Mouse (Mus musculus) kidney, postnatal 36 days (tissue): ENCODE results near the gene Tbc1d7.
A peak's percentile ranks its signal among the peaks of the same experiment; 100 is the strongest.

Experiments used
- DNase-seq, 2 experiments: peaks; one replicate each; pipeline ENCODE4 v3.0.0; 2021 to 2022; ENCODE audit warnings: mixed read lengths in 2 of 2

The Tbc1d7 gene

DNA sequence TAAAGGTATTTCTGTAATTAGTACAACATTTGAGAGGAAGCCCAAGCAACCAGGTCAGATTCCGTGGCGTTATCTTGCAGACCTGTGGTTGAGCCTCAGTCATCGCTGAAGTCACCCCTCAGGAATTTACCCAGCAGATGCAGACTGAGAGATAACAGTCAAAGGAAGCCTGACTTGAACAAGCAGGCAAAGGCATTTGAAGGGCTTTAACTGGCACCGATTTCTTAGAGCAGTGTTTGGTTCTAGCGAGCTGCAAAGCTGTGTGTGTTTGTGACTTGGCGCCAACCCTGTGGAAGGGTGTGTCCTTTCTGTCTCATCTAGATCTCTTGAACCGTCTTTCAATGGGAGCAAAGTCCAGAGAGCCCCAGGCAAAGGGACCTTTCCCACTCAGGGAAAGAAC, 22.0 kb upstream of the Tbc1d7 start:
- no peak for DNase-seq

DNA sequence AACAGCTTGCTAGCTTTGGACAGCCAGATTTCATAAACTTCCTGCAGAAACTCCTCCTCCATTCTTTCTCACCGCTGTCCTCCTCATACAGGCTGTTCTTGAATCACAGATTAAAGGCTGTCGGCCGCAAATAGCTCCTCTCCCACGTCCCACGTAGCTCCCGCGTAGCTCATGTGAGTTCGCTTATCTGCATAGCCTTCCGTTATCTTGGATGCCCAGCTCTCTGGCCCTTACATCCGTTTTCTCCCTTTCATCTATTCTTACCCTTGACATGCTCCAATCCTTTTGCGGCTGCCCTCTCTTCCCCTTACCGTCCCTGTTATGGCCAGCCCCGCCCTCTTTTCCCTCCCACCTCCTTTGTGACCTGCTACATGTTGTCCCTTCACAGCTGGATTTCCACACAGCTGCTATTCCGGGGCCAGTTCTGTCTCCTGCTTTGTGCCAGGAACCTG, 20.5 kb upstream of the Tbc1d7 start:
- DNase-seq, result no peak

DNA sequence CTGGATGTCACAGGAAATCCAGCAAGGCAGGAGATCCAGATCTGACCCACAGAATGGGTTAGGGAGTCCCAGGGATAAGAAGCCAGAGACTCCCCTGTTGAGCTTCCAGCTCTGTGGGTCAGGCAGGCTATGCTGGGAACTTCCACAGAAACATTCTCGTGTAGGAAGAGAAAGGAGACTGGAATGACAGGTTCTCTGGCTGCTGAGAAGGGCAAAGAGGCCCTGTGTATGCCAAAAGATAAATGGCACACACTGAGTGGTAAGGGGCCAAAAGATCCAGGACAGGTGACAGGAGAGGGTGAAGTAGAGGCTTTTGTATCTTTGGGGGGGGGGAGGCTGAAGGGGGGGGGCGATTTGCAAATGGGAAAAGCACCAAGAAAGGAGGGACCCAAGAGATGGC, 20.0 kb upstream of the Tbc1d7 start:
- DNase-seq, result no peak

DNA sequence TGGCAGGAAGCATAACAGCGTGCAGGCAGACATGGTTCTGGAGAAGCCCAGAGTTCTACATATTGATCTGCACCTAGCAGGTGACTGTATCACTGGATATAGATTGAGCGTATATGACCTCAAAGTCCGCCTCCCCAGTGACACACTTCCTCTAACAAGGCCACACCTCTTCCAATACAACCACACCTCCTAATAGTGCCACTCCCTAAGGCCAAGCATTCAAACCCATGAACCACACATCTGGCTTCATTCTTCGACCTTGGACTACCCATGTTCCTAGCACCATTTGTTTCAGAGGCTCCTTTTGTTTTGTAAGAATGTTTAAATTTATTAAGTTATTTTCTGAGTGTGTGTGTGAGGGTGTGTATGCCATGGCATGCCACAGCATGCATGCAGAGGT, 16.4 kb upstream of the Tbc1d7 start:
- DNase-seq, result no peak

DNA sequence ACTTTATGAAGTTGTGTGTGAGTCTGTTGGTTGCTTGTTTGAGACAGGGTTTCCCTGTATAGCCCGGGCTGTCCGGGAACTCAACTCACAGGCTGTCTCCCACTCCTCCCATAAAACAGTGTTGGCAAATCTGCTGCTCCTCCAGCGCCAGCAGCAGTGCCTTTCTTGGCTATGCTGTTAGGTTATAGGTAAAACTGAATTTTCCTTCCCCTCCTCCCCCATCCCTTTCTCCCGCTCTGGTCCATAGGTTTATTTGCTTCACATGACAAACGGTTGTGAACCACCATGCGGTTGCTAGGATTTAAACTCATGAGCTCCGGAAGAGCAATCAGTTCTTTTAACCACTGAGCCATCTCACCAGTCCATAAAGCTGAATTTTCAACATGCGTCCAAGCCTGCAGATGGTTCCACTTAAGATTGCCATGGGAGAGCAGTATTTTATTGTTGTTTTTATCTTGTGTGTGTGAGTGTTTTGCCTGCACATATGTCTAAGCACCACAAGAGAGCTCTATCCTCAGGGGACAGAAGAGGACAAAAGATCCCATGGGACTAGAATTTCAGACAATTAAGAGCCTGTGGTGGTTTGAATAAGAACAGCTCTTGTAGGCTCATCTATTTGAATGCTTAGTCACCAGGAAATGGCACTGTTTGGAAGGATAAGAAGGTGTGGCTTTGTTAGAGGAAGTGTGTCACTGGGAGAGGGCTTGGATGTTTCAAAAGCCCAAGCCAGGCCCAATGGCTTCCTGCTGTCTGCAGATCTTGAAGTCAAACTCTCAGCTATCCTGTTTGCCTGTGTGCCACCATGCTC, 12.2 kb upstream of the Tbc1d7 start:
- DNase-seq, result no peak

DNA sequence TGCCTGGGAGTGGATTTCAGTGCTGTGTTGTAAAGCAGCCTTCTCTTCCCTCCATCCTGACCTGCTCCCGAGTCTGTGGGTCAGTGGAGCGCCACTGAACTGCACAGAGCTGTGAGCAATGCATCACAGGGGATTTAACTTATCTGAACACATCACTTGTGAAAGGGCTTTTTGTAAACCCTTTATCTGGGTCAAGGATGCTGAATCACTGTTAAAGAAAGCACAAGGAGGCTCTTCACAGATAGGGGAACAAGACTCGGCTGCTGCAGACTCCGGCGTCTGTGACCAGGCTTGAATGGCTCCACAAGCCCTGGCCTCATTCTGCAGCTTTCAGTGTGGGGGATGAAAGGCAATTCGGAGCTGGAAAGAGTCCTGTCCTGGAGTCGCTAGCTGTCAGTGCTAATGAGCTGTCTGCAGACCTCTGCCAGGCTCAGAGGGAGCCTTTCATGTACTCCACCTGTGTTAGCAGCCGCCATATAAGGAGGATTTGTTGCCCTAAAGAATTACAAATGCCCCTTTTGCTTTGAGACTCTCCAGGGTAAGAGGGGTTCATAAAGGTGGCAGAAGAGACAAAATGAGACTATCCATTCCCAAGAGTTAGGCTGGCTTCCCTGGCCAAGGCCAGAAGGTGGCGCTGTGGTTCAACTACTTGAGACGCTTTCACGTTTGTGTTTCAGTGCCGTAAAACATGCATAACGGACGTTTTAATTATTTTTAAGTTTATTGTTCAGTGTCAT, 11.3 kb upstream of the Tbc1d7 start:
- peak; percentile 72 to 91 for DNase-seq

DNA sequence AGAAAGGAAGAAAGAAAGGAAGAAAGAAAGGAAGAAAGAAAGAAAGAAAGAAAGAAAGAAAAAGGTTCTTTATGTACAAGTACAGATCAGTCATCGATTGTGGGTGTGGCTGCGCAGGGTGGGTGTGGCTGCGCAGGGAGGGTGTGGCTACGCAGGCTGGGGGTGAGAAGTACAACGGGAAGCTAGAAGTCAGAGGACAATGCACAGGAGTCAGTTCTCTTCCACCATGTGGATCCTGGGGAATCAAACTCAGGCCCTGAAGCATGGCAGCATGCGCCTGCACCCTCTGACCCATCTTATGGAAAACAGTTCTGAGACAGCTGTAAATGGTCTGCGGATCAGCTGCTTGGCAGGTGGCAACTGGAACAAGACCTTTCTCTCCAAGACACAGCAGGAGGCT, 9.8 kb upstream of the Tbc1d7 start:
- no peak for DNase-seq

DNA sequence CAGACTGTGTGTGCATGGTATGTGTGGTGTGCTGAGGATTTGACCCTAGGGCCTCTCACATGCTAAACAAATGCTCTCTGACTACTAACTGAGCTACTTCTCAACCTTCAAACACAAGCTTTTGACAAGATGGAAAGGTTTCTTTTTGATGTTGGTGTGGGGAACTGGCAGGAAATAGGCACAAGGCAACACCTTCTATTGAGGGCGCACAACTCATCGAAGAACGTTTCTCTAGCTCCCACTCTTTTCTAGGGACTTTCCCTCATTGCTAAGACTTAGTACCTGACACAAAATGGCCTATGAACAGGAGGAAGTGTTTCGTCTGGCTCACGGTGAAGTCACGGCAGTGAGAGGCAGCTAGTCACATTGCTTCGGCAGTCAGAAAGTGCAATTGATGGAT, 6.0 kb upstream of the Tbc1d7 start:
- no peak for DNase-seq

DNA sequence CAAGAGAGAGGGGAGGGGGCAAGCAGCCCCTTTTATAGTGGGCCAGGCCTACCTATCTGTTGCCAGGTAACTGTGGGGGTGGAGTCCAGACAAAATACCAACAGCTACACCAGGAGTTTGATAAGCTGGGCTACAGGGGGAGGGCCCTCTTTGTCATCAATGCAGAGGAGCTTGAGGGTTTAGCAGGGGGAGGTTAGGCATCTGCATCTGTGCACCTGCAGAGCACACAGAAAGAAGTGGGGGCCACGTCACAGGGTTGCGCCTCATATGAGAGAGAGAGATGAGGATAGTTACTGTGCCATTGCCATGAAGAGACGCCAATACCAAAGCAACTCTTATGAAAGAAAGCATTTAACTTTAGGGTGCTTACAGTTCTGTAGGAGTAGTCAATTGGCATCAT, 5.4 kb upstream of the Tbc1d7 start:
- no peak for DNase-seq

DNA sequence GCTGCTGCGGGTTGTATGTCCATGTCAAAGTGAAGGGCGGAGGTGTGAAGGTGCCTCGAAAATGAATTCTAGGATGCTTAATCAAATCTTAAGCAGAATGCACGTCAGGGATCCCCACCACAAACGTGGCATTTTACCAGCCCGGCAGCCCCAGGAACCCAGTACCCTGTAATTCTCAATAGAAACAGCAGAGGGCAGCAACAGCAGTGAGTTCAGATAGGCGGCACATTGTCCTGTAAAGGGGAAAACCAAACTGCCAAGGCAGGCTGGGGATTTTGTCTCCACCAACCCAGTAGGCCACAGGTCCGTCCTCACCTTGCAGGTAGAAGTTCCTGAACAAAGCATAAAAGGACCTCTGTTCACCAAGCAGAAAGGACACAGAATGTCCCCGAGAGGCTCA, 2.0 kb upstream of the Tbc1d7 start:
- peak; percentile 80 to 85 for DNase-seq

DNA sequence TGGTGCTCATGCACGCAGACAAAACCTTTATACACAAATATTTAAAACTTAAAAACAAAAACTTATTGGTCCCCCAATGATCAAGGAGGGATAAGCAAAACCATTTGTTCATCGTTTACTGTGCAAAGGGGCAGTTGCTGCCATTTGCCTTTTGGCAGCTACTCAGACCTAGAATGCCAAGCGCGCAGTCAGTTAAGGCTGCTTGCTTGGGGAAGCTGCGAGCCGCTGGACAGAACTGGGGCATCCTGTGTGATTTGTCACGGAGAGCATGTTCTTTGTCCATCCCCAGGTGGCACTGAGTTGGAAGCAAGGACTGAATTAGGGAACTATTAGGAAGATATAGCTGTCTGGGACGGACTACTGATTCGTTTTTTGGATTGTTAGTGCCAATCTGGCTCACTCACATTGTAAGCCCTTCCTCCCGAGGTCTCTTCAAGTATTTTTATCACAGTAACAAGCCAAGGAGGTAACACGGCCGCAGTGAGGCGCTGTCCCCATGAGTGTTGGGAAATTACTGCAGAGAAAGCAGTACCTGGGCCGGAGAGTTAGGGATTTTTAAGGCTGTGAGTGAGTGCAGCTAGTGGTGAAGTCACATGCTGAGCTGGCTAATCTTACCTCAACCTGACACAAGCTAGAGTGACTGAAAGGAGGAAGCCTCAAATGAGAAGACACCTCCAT, 874 bp upstream of the Tbc1d7 start:
- peak in 1 of 2 experiments; percentile 46 for DNase-seq

DNA sequence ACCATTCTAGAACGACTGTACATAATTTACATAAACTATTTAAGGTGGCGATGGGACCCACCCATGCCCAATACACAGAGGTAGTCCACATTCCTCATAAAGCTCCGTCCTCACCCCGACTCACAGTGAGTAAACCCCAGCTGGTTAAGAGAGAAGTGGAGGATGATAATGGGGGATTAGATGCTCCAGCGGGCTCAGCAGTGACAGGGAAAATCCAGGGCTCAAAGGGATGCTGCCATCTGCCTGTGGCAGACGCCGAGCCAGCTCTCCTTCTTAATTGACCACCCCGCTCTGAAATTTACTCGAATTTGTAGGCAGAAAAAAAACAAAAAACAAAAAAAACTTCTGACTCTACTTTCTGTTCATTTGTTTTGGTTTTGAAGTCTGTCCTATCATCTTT, 3.6 kb downstream of the Tbc1d7 start:
- DNase-seq, result no peak

DNA sequence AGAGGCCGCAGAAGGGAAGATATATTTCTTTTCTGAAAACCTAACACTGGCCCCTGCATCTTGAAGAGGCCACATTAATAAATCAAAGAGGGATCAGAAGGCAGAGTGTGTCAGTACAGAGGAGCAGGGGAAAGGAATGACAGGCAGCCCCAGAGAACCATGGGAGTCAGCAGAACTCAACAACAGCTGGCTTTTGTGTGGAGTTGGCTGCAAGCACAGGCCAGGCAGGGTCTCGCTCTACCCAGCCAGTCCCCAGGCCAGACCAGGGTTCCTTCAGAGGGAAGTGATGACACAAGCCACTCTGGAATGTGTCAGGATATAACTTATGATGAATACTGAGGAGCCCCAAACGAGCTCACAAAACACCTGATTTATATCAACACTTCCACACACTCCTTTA, 11.9 kb downstream of the Tbc1d7 start:
- DNase-seq, result peak; percentile 36 to 46

DNA sequence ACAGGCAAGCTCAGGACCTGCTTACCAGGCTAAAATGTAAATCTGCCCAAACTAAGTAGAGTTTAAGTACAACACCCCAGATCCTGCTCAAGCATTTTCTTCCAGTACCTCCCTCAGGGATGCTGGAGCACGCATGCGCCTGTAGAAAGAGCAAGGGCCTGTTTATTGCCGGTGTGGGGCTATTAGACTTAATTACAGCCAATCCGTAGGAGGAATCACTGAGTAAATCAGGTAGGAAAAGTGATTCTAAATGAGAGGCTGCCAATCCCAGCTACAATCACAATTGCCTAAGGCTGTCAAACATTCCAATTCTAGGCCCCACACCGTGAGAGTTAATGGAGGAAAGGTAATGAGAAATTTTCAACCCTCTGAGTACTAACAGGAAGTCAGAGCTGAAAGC, 13.0 kb downstream of the Tbc1d7 start:
- peak; percentile 38 to 51 for DNase-seq

DNA sequence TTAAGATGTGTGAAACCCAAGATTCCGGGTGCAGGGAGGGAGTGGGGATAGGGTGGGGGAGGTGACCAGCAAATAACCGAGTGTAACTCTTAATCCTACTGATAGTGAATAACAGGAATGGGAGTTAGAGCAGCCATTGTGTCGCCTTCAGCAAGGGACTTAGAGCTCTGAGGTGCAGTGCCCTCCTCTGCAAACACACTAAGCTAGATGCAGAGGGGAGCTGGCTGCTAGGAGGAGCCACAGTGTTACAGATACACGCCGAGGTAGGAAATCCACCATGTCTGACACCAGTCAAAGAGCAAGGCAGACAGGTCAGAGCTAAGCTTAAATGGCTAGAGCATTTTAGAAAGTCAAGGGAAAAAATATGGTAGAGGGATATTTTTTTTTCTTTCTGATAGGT, 13.9 kb downstream of the Tbc1d7 start:
- DNase-seq, result no peak

DNA sequence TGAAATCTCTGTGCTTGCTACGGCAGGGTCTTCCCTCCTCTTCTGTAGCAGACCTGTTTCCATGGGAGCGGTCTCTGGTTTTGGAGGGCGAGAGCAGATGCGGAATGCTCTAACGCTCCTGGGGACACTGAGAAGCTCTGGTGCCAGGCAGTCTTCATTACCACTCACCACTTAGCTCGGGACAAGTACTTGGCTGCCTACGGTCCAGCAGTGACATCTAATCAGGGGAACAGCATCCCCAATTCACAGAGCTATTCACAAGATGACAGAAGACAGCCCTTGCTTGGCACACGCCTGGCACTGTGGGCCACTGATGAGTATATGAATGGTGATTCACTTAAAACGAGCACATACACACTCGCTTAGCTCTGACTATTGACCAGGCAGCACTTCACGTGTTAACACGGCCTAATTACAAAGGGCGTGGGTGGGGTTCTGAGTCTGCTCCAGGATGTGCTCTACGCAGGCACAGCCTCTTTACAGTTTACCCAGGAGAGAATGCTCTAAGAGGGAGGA, 19.2 kb downstream of the Tbc1d7 start:
- no peak for DNase-seq

DNA sequence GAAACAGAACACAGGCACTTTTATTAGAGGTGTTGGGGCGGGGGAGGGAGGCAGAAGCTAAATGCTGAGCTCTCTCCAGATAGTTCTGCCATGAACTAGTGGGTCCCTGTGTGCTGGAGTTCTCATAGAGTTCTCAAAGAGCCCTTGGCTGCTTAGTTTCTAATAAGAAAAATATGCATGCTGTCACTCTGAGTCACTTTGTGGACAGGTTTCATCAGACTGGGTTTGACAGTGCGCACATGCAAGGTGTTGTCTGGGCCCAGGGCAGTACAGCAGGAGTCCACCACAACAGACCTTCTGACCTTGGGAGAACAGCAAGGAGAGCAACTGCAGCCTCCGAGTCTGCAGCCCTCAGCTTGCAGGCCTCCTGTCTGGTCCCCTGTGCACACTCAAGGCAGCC, 21.6 kb downstream of the Tbc1d7 start:
- DNase-seq, result no peak

DNA sequence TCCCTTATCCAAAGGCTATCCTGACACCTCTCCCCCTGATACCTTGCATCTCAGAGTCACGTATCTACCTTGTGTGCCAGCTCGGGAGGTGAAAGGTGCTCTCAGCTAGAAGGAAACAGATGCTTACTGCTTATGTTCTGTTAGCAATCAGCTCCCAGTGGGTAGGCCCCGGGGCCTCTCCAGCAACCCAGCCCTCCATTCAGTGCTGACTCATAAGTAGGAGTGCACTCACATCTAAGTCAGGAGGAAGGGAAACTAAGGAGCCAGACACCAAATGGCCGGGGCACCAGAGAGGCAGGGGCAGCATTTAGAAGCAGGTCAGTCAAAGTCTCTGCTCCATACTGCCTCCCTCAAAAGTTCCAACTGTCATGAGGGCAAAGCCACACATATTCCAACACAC, 22.6 kb downstream of the Tbc1d7 start:
- no peak for DNase-seq

DNA sequence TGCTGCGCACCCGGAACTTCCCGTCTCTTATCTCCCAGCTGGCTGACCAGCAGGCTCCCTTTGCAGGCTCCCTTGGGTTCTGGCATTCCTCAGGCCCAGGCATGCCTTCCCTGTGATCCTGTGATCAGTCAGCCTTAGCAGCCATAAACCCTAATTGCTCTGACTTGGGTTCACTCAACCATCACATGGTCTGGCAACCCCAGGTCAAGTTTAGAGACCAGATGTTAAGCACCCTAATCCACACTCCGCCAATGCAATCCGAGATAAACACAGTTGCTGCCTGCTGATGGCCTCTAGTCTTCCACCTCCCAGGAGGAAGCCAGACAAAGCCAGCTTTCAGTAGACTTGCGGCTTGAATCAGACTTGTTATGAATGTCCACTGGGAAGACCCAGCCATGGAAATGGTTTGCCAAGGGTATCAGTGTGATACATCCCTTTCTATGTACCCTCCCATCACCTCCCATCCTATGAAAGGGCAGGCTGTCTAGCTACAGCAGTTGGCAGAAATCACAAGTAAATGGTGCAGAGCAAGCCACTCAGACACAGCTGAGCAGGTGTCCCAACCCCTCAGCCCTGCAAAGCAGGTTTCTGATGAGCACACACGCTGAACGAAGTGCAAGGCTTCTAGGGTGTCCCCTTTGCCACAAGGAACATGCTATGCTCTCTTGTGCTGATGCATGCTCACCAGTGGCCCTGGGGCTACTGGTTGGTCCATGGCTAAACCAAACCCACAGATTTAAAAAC, 24.6 kb downstream of the Tbc1d7 start:
- peak; percentile 69 to 77 for DNase-seq

DNA sequence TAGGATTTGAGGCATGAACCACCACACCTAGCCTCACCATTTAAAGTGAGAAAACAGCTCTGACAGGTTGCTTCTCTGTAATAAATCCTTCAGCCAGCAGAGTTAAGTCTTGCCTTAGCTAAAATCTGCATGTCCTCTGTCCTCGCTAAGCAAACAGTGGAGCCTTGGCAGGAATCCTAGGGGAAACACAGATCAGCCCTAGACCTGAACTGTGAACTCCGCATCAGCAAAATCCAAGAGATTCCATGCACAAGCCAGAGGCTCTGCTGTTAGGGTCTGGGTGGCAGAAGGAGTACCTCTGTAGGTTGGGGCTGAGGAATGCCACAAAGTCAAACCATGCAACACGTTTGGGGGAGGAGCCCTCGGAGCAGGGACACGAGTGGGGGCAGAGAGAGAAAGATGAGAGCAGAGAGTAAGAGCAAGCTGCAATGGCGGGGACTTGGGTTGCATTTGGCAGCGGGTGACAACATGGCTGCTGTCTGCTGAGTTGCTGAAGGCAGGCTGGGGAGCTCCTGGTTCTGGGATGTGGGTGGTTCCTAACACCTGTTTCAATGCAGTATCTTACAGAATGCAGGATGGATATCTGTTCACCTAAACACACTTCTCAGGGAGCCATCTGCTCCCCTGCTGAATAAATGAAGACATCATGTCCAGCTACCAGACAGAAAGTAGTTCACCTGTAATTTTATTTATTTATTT, 26.4 kb downstream of the Tbc1d7 start:
- peak; percentile 54 to 57 for DNase-seq

DNA sequence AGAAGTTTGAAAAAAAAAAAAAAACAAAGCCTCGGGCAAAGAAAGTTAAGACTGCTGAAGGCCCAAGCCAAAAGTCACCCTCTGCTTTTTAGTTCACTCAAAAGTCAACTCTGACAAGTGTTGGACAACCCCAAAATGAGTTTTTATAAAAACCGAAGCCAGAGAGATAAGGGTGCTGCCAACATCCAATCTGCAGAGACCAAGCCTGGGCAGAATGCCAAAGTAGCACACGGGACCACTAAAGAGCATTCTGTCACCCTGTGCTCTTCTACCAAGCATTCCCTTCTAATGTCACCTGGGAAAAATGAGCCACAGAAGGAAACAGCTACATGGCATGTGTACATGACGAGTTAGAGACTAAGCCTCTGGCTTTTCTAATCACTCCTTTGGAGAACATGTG, 36.8 kb downstream of the Tbc1d7 start:
- DNase-seq, result no peak

DNA sequence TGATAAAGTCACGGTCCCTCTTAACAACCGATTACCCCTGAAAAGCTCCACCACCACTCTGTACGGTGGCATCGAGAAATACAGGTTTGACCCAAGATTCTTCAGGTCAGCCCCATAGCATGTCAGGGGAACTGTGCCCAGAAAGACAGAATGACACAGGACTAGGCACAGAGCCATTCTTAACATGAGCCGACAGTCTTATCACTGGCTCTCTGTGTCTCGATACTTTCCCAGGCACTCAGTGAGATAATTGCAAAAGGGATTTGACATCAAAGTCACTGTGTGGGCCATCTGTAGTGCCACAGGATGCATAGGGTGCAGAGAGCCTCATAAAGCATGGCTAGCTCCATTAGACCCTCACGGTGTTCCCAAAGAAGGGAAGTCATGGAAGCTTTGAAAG, 37.9 kb downstream of the Tbc1d7 start:
- DNase-seq, result no peak
